Mouse (Mus musculus): ENCODE data around the gene Myef2. TPM values are rescaled to one million over a fixed set of nuclear protein-coding genes. Genes with fewer than 3 reads are reported as not detected.

Myef2 gene
- 241 and 242 TPM in 2 replicates for polyA plus RNA-seq (2015; fragmentation: Nextera tagmentation; extraction: Ambion mirVana)

DNA sequence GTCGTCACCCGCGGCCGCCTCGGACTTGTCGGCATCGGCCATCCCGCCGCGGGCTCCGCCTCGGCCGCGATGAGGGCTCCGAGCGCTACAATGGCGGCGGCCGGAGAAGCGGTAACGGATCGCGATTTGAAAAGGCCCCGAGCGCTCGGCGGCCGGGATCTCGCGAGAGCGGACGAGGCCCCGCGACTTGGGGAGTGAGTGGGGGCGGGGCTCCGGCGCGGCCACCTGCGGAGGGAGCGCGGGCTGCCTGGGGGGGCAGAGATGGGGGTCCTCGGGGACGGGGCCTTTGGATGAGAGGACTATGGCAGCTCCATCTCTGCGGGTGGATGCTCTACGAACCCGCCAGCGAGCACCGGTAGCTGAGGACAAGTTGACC is at the start of gene Myef2:
TSS of gene Myef2 (minus strand) at position 185 of the 376 bp plus-strand sequence.
- peak within 1 kb of the TSS; percentile 98 for H3K27ac ChIP-seq
- H3K27me3 ChIP-seq: no peaks in the 10 kb centered on the region
- H3K4me3 ChIP-seq: peak within 1 kb of the TSS; percentile 75
- peak within 1 kb of the TSS; percentile 99 for H3K9ac ChIP-seq
- H3K9me3 ChIP-seq: no peaks in the 10 kb centered on the region
- no peaks in the 10 kb centered on the region for H3K36me3 ChIP-seq
- peak within 1 kb of the TSS; percentile 80 for H3K4me2 ChIP-seq
- ATAC-seq (ENCODE audit: low FRiP score): peak; percentile 87
- WGBS: under 1% methylated on average over 46 of the region's 48 CpGs
- H3K4me1 ChIP-seq (replicated peaks): peaks cover 31% of the 10 kb centered on the region

DNA sequence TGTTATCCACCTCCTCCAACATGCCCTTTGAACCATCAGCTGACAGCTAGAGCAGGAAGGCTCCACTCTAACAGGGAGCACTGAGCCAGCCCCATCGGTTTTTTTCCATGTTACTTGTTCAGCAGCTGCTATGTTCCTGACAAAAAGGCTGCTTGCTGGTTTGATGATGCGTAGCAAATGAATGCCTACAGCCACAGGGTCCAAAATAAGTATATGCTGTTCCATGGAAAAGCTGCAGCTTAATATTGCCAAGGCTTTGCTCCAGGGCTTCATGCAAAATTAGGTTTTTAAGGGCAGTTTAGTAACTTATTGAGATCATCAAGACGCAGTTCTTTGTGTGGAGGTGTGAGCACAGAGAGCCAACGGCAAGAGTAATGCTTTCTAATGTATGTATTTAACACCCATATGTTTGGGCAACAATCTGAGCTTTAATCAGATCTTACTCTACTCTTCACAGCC is 38.6 kb upstream of the Myef2 start:
- Histone ChIP-seq H3K9ac (no peak overlapping the region), H3K4me1 (replicated peaks) (peaks cover 10% of the 10 kb centered on the region; the same call in 1 of the 2 replicates), H3K27me3 (no peaks in the 10 kb centered on the region), H3K36me3 (no peaks in the 10 kb centered on the region), H3K9me3 (no peaks in the 10 kb centered on the region), H3K4me2 (no peak overlapping the region), H3K27ac (0 out of 2 replicates have a peak overlapping the region, but pooled peaks have one; percentile 6), H3K4me3 (no peak overlapping the region)
- no peak for ATAC-seq (ENCODE audit: low FRiP score)
- 35% methylated on average over 4 of the region's 4 CpGs for WGBS

GRCm38 (mm10) chr2:125155504-125155903 is 32.0 kb upstream of the Myef2 start:
- H3K4me3 ChIP-seq: no peak overlapping the region
- WGBS: 29% methylated on average over 2 of the region's 2 CpGs

DNA sequence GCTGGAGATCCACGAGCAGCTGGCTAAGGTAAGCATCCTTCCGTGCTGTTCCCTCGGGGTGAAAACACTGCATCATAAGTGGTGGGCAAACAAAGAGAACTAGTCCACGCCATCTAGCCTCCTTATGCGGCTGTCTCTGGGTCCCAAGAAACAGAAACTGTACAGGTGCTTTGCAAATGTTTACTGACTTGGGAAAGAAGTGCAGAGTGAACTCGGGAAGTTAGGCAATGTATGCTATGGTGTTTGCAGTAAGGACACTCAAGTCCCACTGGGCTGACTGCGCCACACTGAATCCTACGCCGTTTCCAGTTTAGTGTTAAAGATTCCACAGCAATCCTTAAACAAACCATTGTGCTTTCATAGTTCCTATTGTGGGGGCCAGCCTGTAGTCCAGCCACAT is 30.8 kb upstream of the Myef2 start:
- H3K4me2 ChIP-seq: no peak overlapping the region
- peaks cover 19% of the 10 kb centered on the region; the same call in 1 of the 2 replicates for H3K4me1 ChIP-seq (replicated peaks)
- H3K9ac ChIP-seq: no peak overlapping the region
- H3K9me3 ChIP-seq: no peaks in the 10 kb centered on the region
- no peak overlapping the region for H3K4me3 ChIP-seq
- no peaks in the 10 kb centered on the region for H3K27me3 ChIP-seq
- no peak for ATAC-seq (ENCODE audit: low FRiP score)
- 74% methylated on average over 9 of the region's 9 CpGs for WGBS
- no peaks in the 10 kb centered on the region for H3K36me3 ChIP-seq
- no peak overlapping the region for H3K27ac ChIP-seq

More at GRCm38 (mm10) chr2:125155504-125155903, 32.0 kb upstream of the Myef2 start:
- Histone ChIP-seq H3K9ac (no peak overlapping the region), H3K27ac (no peak overlapping the region), H3K36me3 (no peaks in the 10 kb centered on the region), H3K4me1 (replicated peaks) (peaks cover 19% of the 10 kb centered on the region; the same call in 1 of the 2 replicates), H3K9me3 (no peaks in the 10 kb centered on the region), H3K4me2 (no peak overlapping the region), H3K27me3 (no peaks in the 10 kb centered on the region)
- ATAC-seq (ENCODE audit: low FRiP score): no peak

DNA sequence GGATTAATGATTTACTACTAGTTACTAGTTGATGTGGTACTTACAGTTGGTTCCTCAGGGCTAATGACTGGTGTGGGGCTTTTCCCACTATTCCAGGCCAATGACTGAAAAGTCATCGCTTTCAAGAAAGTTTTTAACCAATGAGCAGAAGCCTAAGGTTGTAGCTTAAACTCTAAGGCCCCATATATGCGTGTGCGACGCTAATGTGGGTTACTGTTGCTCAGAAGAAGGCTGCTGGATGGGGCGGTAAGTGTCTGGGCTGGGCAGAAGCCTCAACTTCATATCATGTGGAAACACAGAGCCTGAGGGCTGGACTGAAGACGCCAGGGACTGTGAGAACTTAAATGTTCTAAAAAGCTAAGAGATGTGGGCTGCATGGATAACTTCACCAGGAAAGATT is 28.9 kb upstream of the Myef2 start, which contains the start of gene Slc12a1:
TSS of gene Slc12a1 (plus strand) at position 118 of the 400 bp plus-strand sequence.
- H3K9ac ChIP-seq: no peak within 1 kb of the TSS
- no peak for ATAC-seq (ENCODE audit: low FRiP score)
- H3K4me1 ChIP-seq (replicated peaks): peaks cover 19% of the 10 kb centered on the region; the same call in 1 of the 2 replicates
- H3K9me3 ChIP-seq: no peaks in the 10 kb centered on the region
- H3K27ac ChIP-seq: no peak within 1 kb of the TSS
- H3K4me2 ChIP-seq: no peak within 1 kb of the TSS
- H3K4me3 ChIP-seq: no peak within 1 kb of the TSS
- H3K36me3 ChIP-seq: no peaks in the 10 kb centered on the region
- WGBS: 91% methylated on average over 6 of the region's 6 CpGs
- H3K27me3 ChIP-seq: no peaks in the 10 kb centered on the region

DNA sequence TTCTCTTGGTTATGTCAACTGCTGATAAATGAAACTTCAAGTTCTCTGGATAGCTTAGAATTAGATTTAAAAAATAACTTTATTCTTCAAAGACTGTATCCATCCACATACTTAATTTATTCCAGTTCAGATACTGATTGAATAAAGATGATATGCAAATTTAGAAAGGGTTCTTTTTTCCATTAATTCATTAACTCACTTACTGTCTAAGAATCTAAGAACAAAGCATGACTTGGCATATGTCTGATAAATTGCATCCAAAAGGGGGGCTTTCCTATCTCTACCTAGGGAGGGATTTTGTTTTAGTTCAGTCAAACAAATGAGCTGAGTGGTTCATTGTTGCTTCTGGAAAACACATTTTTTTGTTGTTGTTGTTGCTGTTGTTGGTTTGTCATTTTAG is 18.9 kb upstream of the Myef2 start:
- H3K4me2 ChIP-seq: no peak overlapping the region
- H3K36me3 ChIP-seq: no peaks in the 10 kb centered on the region
- no peaks in the 10 kb centered on the region; the same call in 1 of the 2 replicates for H3K4me1 ChIP-seq (replicated peaks)
- H3K27ac ChIP-seq: no peak overlapping the region
- no peak for ATAC-seq (ENCODE audit: low FRiP score)
- H3K4me3 ChIP-seq: no peak overlapping the region
- no peaks in the 10 kb centered on the region for H3K9me3 ChIP-seq
- H3K9ac ChIP-seq: no peak overlapping the region
- no peaks in the 10 kb centered on the region for H3K27me3 ChIP-seq

DNA sequence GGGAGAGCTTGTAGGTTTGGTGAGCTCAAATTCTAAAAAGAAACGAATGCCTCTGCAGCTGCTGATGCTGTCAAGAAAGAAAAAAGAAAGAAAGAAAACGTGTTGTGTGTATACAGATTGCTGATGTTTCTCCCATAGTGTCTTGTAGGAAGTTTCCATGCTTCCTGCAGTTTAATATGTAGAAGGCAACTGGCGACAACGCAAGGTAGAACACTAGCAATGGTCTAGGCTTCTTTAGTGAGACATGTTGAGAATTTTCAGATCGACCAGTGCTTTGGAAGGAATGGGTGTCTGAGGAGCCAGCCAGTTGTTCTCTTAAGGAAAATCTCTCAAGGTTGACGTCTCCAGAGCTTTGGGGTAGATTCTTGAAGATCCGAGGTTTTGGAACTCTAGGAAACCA is 13.4 kb upstream of the Myef2 start:
- ATAC-seq (ENCODE audit: low FRiP score): no peak
- 31% methylated on average over 7 of the region's 7 CpGs for WGBS

GRCm38 (mm10) chr2:125135903-125136811 is 12.7 kb upstream of the Myef2 start, which contains the start of gene Ctxn2:
TSS of gene Ctxn2 (plus strand) at chr2:125136692.
- H3K27ac ChIP-seq: peak within 1 kb of the TSS; percentile 81
- H3K4me1 ChIP-seq (replicated peaks): peaks cover 16% of the 10 kb centered on the region
- H3K9ac ChIP-seq: peak within 1 kb of the TSS; percentile 60
- H3K9me3 ChIP-seq: no peaks in the 10 kb centered on the region
- H3K36me3 ChIP-seq: no peaks in the 10 kb centered on the region
- peak within 1 kb of the TSS; percentile 74 for H3K4me2 ChIP-seq
- H3K27me3 ChIP-seq: no peaks in the 10 kb centered on the region
- ATAC-seq (ENCODE audit: low FRiP score): peak; percentile 81
- WGBS: under 1% methylated on average over 39 of the region's 39 CpGs
- H3K4me3 ChIP-seq: peak within 1 kb of the TSS; percentile 49

More for the DNA sequence above, 13.4 kb upstream of the Myef2 start:
- Histone ChIP-seq H3K27ac (peak overlapping the region; percentile 81), H3K4me3 (peak overlapping the region; percentile 49), H3K9ac (peak overlapping the region; percentile 60), H3K4me2 (peak overlapping the region; percentile 74), H3K4me1 (replicated peaks) (peaks cover 16% of the 10 kb centered on the region), H3K9me3 (no peaks in the 10 kb centered on the region), H3K36me3 (no peaks in the 10 kb centered on the region), H3K27me3 (no peaks in the 10 kb centered on the region)

DNA sequence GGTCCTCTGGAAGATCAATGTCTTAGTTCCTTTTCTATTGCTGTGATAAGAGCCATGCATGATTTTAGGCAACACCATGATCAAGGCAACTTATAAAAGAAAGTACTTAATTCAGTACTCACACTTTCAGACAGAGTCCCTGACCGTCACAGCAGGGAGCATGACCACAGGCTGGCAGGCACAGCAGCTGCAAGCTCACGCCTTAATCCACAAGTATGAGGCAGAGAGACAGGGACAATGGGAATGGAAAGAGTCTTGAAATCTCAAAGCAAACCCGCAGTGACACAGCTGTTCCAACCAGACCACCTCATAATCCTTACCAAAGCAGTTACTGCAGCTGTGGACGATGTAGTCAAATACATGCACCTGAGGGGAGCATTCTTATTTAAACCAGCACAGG is 10.7 kb upstream of the Myef2 start:
- no peaks in the 10 kb centered on the region for H3K9me3 ChIP-seq
- no peak overlapping the region for H3K27ac ChIP-seq
- H3K4me1 ChIP-seq (replicated peaks): peaks cover 16% of the 10 kb centered on the region
- H3K9ac ChIP-seq: no peak overlapping the region
- H3K27me3 ChIP-seq: no peaks in the 10 kb centered on the region
- ATAC-seq (ENCODE audit: low FRiP score): no peak
- no peak overlapping the region for H3K4me2 ChIP-seq
- no peak overlapping the region for H3K4me3 ChIP-seq
- 25% methylated on average over 4 of the region's 4 CpGs for WGBS
- no peaks in the 10 kb centered on the region for H3K36me3 ChIP-seq

DNA sequence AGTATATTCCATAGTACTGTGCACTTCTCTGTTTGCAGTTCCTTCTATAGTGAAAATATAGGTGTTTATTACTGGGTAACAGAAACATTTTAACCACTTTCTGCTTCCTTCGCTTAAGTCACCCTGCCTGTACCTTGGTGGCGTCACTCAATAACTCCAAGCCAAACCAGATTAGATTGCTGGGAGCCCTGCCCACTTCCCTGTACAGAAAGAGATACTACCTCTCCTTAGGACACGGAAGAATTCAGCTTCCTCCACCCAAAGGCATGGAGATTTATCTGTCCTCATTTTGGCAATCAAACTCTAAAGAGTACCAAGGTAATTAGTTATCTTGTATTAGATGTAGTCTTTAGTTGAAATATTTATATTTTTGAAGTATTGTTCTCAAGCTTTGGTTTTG is 3.3 kb upstream of the Myef2 start:
- ATAC-seq (ENCODE audit: low FRiP score): no peak

DNA sequence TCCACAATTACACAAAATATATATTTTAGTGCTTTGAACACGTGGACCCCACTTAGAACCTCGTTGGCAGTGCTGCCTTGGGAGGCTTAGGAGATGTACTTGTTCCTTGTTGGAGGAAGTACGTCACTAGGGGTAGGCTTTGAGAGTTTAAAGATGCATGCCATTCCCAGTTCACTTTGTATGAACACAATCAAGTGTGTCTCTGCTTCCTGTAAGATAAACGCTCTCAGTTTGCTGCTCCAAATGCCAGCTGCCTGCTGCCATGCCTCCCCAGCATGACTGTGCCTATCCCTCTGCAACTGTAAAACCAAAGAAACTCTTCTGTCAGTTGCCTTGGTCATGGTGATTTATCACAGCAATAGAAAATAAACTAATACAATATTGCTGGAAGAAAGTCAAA is 2.4 kb upstream of the Myef2 start:
- Histone ChIP-seq H3K36me3 (no peaks in the 10 kb centered on the region), H3K27me3 (no peaks in the 10 kb centered on the region), H3K4me3 (no peak overlapping the region), H3K4me2 (no peak overlapping the region), H3K4me1 (replicated peaks) (peaks cover 14% of the 10 kb centered on the region), H3K9ac (no peak overlapping the region), H3K9me3 (no peaks in the 10 kb centered on the region), H3K27ac (no peak overlapping the region)
- WGBS: 34% methylated on average over 4 of the region's 4 CpGs
- no peak for ATAC-seq (ENCODE audit: low FRiP score)

More for the DNA sequence above, 3.3 kb upstream of the Myef2 start:
- H3K36me3 ChIP-seq: no peaks in the 10 kb centered on the region
- no peak overlapping the region for H3K4me2 ChIP-seq
- peaks cover 5% of the 10 kb centered on the region for H3K4me1 ChIP-seq (replicated peaks)
- H3K9me3 ChIP-seq: no peaks in the 10 kb centered on the region
- WGBS: 94% methylated on average over 3 of the region's 3 CpGs
- H3K27me3 ChIP-seq: no peaks in the 10 kb centered on the region
- no peak overlapping the region for H3K4me3 ChIP-seq
- H3K27ac ChIP-seq: no peak overlapping the region
- H3K9ac ChIP-seq: no peak overlapping the region

- peak overlapping the region; percentile 99 for H3K9ac ChIP-seq
- under 1% methylated on average over 56 of the region's 59 CpGs for WGBS
- H3K9me3 ChIP-seq: no peaks in the 10 kb centered on the region
- H3K4me1 ChIP-seq (replicated peaks): peaks cover 33% of the 10 kb centered on the region
- no peaks in the 10 kb centered on the region for H3K27me3 ChIP-seq
- H3K4me2 ChIP-seq: peak overlapping the region; percentile 80
- ATAC-seq (ENCODE audit: low FRiP score): peak; percentile 88
- no peaks in the 10 kb centered on the region for H3K36me3 ChIP-seq
- H3K27ac ChIP-seq: peak overlapping the region; percentile 98
- peak overlapping the region; percentile 75 for H3K4me3 ChIP-seq
Measured at GRCm38 (mm10) chr2:125122624-125123476, 611 bp downstream of the Myef2 start.
